Mouse (Mus musculus) lung, adult 2 months (tissue): ENCODE measurements around the gene Eif2b5. TPM values are rescaled to one million over a fixed set of nuclear protein-coding genes. Genes with fewer than 3 reads are reported as not detected.
"Not testable (repeated sequence)": the region's sequence is repeated elsewhere in the genome, so short reads cannot be mapped to it uniquely, and the experiment has no call there.

Experiments
- DNase-seq: peaks from one replicate; pipeline ENCODE4 v3.0.0; 2022
- H3K4me1 ChIP-seq: fragments of 200-500 bp; 2 replicates; pipeline ENCODE4 v1.6.1; 2011; ENCODE audit warnings: low read length; ENCODE audit not compliant: control insufficient read depth, insufficient read depth
- H3K4me3 ChIP-seq: fragments of 200-500 bp; replicated peaks from 2 replicates; pipeline ENCODE3; 2011; ENCODE audit warnings: low read depth, mild to moderate bottlenecking, control low read depth, low read length; ENCODE audit errors: extremely low read depth
- CTCF ChIP-seq: fragments of 200-500 bp; IDR thresholded peaks from 2 replicates; pipeline ENCODE4 v1.5.1; 2011; ENCODE audit warnings: mild to moderate bottlenecking, low read length, control low read depth; ENCODE audit not compliant: insufficient read depth
- POLR2A ChIP-seq: fragments of 200-500 bp; IDR thresholded peaks from 2 replicates; pipeline ENCODE4 v1.6.1; 2011; ENCODE audit warnings: low read depth, mild to moderate bottlenecking, control low read depth, low read length, borderline replicate concordance; ENCODE audit errors: extremely low read depth
- WGBS: fragments of 180-500 bp; shearing (Covaris S2); methylation state at CpG from one replicate; pipeline ENCODE4 v1.1.7; 2018; 5-methylcytosine and 5-hydroxymethylcytosine counted together
- polyA plus RNA-seq: library from polyadenylated mRNA; depleted of rRNA; stranded (reverse); fragments of >200 nt; gene quantifications from 2 replicates; pipeline ENCODE4 v1.2.3, GENCODE M21; 2012; rRNA removed

Eif2b5 gene
- 20.9 and 24.7 TPM in 2 replicates for polyA plus RNA-seq

DNA sequence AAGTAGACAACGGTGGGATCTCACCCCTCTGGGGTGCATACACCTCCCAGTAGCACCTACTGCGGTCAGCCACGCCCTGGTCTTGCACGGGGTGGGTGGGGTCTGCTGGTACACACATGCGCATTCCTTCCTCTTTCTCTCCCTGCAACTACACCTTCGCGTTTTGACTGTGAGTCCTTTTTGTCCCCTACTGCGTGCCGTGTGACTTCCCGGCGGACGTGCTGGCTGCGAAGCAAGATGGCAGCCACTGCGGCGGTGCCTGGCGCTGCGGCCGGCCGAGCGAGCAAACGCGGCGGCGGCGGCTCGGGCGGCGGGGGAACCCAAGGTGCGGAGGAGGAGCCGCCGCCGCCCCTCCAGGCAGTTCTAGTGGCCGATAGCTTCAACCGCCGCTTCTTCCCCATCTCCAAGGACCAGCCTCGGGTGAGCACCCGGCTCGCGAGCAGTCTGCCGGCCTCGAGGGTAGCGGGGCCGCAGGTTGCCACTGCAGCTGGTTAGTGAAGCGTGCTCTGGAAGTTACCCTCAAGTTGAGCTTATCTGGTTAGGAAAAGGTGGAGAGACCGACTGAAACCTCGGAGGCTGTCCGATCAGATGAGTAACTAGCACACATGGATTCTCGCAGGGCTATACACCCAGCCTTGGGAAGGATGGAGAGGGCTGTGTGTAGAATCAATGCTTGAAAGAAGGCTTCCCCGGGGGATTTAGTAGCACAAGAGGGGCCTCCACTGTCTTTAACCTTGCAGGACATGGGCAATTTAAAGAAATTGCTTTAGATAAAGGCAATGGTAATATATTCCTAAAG lies at the start of gene Eif2b5:
Gene Eif2b5 (plus strand): TSS at position 141 of the 799 bp plus-strand sequence.
- DNase-seq: peak; percentile 94
- TF ChIP-seq CTCF (no peak), POLR2A (peak; percentile 71)

GRCm38 (mm10) chr16:20451774-20452173 lies 46.8 kb upstream of the Eif2b5 start:
- no peak for DNase-seq
- TF ChIP-seq POLR2A (no peak), CTCF (no peak)
- H3K4me3 ChIP-seq: no peak overlapping the region
- H3K4me1 ChIP-seq: no peaks in the 10 kb centered on the region
- 66% methylated on average over 6 of the region's 6 CpGs for WGBS

More for the DNA sequence above, at the start of gene Eif2b5:
- no peaks in the 10 kb centered on the region for H3K4me1 ChIP-seq
- peak within 1 kb of the TSS; percentile 77 for H3K4me3 ChIP-seq
- under 1% methylated on average over 49 of the region's 49 CpGs for WGBS

GRCm38 (mm10) chr16:20454155-20454654 lies 44.4 kb upstream of the Eif2b5 start:
- TF ChIP-seq POLR2A (no peak), CTCF (no peak)
- no peak for DNase-seq
- 93% methylated on average over 6 of the region's 6 CpGs for WGBS
- no peak overlapping the region for H3K4me3 ChIP-seq
- H3K4me1 ChIP-seq: no peaks in the 10 kb centered on the region

- no peak for DNase-seq
- H3K4me1 ChIP-seq: no peaks in the 10 kb centered on the region
- WGBS: 16% methylated on average over 1 of the region's 1 CpGs
- TF ChIP-seq CTCF (no peak), POLR2A (no peak)
- no peak overlapping the region for H3K4me3 ChIP-seq
Measured at GRCm38 (mm10) chr16:20456106-20456505, 42.5 kb upstream of the Eif2b5 start.

DNA sequence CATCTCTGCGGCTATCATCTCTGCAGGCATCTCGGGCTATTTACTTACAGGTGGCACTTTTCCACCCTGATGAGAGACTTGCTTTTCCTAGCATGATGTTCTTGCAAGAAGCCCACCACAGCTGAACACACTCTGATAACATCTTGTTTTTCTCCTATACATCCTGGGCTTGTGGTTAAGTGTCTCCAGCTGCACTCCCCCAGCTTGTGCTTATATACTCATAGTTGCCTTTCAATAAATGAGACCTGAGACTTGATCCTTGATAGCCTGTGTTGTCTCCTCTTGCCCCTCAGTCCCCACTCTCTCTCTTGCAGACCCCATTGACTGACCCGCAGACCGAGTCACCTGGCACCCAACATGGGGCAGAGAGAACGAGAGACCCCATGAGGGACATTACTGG lies 39.9 kb upstream of the Eif2b5 start:
- DNase-seq, H3K4me3 ChIP-seq, H3K4me1 ChIP-seq: not testable (repeated sequence)
- WGBS: 86% methylated on average over 5 of the region's 5 CpGs

GRCm38 (mm10) chr16:20464725-20465124 lies 33.9 kb upstream of the Eif2b5 start:
- no peaks in the 10 kb centered on the region for H3K4me1 ChIP-seq
- no peak overlapping the region for H3K4me3 ChIP-seq
- TF ChIP-seq CTCF: no peak
- DNase-seq: no peak

- Histone ChIP-seq H3K4me1 (no peaks in the 10 kb centered on the region), H3K4me3 (no peak overlapping the region)
- TF ChIP-seq POLR2A (no peak), CTCF (no peak)
- 87% methylated on average over 2 of the region's 2 CpGs for WGBS
- no peak for DNase-seq
Measured at GRCm38 (mm10) chr16:20470981-20471380, 27.6 kb upstream of the Eif2b5 start.

DNA sequence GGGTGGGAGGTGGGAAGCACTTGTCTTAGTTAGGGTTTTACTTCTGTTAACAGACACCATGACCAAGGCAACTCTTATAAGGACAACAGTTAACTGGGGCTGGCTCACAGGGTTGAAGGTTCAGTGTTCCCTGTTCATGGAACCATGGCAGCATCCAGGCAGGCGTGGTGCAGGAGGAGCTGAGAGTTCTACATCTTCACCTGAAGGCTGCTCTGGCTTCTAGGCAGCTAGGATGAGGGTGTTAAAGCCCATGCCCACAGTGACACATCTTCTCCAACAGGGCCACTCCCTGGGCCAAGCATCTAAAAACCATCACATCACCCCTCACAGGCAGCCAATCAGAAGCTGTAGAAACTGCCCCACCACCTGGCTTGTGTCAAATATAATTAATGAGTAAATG lies 26.9 kb upstream of the Eif2b5 start:
- WGBS: 68% methylated on average over 1 of the region's 1 CpGs
- no peaks in the 10 kb centered on the region for H3K4me1 ChIP-seq
- no peak for DNase-seq

DNA sequence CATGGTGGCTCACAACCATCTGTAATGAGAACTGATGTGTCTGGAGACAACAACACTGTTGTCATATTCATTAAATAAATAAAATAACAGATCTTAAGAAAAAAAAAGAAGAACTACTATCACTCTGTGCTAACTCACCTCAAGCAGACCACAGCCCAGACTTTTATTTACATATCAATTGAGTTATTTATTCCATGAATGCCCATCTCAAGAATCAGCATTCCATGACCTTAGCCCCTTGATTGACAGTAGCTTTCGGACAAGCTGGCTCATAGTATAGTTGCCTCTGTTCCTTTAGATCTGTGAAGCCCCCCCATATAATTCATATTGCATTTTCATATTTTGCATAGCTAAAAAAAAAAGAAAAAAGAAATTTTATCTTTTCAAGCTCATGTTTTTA lies 24.9 kb upstream of the Eif2b5 start:
- H3K4me1 ChIP-seq: no peaks in the 10 kb centered on the region
- TF ChIP-seq POLR2A: no peak
- no peak for TF ChIP-seq CTCF
- H3K4me3 ChIP-seq: no peak overlapping the region
- WGBS: 86% methylated on average over 1 of the region's 1 CpGs
- no peak for DNase-seq

More for the DNA sequence above, 26.9 kb upstream of the Eif2b5 start:
- TF ChIP-seq POLR2A: no peak
- TF ChIP-seq CTCF: no peak
- H3K4me3 ChIP-seq: no peak overlapping the region

DNA sequence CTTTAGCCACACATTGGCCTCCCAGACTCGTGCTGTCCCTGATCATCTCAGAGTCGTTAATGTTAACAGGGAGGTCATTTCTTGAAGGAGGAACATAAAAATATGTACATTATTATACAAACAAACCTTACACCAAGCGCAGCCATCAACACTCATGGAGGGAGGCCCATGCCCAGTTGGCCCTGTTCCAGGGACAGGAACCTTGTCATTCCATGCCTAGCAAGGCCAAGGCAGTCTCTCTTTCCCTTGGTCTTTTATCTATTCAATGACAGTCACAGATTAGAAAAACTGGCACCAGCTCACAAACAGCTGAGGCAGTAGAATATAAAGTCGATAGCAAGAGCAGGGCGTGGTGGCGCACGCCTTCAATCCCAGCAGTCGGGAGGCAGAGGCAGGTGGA lies 24.4 kb upstream of the Eif2b5 start:
- no peak for DNase-seq
- H3K4me1 ChIP-seq: no peaks in the 10 kb centered on the region
- 76% methylated on average over 8 of the region's 8 CpGs for WGBS
- TF ChIP-seq CTCF: no peak
- no peak for TF ChIP-seq POLR2A
- H3K4me3 ChIP-seq: no peak overlapping the region
